Mouse (Mus musculus): ENCODE results near the gene Chn2.

The Chn2 gene

GRCm38 (mm10) chr6:54118897-54119296 lies 79.5 kb downstream of the Chn2 start:
- no peak for DNase-seq (ENCODE audit: low spot score)

DNA sequence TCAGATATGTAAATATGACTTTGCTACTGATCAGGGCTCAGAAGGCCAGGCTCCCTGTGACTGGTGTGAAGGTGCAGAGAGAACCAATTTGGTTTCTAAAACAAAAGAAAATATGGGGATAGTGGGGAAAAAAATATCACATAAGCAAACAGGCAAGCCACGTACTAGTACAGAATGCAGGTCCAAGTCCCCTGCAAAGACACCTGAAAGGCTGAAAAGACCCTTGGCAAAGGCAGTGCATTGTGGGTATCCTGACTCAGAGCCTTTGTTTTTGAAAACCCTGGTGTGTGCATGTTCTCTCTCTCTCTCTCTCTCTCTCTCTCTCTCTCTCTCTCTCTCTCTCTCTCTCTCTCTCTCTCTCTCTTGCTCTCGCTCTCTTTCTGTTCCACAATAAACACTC lies 80.1 kb downstream of the Chn2 start:
- DNase-seq (ENCODE audit: low spot score) = no peak

- DNase-seq (ENCODE audit: low spot score) = no peak
Observed at GRCm38 (mm10) chr6:54119885-54120666, 80.7 kb downstream of the Chn2 start.

- no peak for DNase-seq (ENCODE audit: low spot score)
Observed at GRCm38 (mm10) chr6:54120889-54121288, 81.5 kb downstream of the Chn2 start.

- no peak for DNase-seq (ENCODE audit: low spot score)
Observed at GRCm38 (mm10) chr6:54124519-54124918, 85.2 kb downstream of the Chn2 start.

DNA sequence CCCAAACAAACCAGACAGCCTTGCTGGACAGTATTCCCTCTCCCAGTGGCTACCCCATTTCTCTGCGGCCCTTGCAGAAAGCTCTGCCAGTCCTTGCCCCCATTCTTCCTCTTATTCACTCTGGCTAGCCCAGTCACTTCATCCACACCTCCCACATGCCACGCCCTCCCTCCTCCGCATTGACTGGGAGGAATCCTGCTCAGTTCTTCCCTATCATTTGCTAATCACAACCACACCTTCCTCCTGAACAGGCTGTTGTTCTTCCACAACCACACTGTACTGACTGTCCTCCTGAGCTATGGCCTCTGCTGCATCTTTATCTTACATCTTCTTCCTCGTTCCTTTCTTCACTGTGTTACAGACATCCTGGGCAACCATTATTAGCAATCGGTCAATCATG lies 86.2 kb downstream of the Chn2 start:
- DNase-seq (ENCODE audit: low spot score) = no peak

DNA sequence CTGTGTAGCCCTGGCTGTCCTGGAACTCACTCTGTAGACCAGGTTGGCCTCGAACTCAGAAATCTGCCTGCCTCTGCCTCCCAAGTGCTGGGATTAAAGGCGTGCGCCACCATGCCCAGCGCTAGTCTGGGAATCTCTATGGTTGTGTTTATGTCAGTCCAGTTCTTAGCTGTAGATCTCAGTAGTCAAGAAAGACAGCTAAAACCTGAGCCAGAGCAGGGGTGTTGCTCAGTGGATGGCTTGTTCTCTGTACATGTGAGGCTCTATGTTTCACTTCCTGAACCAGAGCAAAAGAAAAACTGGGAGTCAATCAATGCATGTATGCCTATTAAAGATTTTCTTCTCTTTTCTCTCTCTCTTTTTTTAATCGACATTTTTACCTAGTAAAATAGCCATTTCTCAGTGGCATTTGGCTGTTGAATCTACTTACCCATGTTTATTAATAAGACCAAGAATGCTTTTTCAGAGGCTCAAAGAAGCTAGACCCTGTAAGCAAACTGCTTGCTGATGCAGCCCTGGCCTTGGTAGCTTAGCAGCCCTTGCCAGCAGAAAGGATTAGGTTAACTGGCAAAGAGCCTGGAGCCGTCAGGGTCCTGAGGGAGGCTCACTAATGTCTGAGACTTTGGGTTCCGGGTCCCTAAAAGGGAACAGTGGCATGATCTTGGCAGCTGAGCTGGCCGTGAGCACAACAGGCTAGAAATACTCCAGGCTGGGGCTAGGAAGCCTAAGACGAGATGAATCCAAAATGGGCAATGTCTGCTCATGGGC lies 87.1 kb downstream of the Chn2 start:
- no peak for DNase-seq (ENCODE audit: low spot score)

- DNase-seq (ENCODE audit: low spot score) = no peak
Observed at GRCm38 (mm10) chr6:54126993-54127697, 87.8 kb downstream of the Chn2 start.

GRCm38 (mm10) chr6:54128702-54129101 lies 89.3 kb downstream of the Chn2 start:
- DNase-seq (ENCODE audit: low spot score) = no peak

- DNase-seq (ENCODE audit: low spot score) = no peak
Observed at GRCm38 (mm10) chr6:54129570-54129969, 90.2 kb downstream of the Chn2 start.

- no peak for DNase-seq (ENCODE audit: low spot score)
Observed at GRCm38 (mm10) chr6:54130881-54131280, 91.5 kb downstream of the Chn2 start.

DNA sequence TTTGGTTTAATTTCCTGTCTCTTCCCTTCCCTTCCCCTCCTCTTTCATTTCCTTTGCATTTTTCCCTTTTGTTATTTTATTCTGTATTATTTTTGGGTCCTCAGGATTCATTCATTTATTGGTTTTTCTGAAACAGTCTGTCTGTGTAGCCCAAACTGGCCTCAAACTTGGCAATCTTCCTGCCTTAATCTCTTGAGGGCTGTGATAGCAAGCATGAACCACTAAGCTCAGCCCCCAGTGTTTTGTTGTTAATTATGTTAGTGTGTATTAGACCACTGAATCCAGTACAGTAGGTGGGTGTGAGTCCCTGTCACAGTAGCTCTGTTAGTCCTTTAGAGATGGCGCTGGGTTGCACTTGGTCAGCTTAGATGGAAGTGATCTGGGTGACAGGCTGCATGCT lies 93.2 kb downstream of the Chn2 start:
- no peak for DNase-seq (ENCODE audit: low spot score)

DNA sequence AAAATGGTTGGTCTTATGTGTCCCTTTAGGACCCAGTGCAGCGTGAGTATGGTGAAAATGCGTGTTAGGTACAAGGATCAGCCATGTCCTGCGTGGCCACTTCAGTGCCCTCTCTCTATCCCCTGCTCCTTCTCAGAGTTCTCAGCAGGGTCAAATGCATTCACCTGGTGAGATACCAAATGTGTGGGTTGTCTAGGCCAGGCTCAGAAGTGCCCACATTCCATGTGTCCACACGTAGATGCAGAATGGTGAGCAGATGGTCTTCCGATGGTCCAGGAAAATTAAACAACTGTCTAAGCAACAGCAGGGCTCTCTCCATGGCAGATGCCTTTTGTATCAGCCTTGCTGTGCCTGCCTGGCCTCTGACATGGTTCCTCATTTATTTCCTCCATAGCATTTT lies 93.9 kb downstream of the Chn2 start:
- no peak for DNase-seq (ENCODE audit: low spot score)

DNA sequence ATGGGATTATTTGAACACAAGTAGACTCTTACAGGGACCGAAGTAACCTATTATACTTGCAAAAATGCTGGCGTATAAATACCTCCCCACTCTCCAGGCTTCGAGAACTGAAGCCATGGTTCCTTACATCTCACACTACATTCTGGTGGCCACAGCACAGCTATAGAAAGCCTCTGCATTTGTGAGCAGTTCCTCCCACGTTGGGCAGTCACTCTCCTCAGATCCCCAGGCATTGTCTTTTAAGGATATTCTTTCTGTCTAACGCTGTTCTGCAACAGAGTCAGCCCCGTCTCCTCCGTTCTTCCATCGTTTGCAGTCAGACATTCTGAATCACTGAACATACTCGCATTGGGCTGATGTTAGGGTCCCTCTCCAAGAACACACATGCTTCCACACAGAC lies 98.8 kb downstream of the Chn2 start:
- no peak for DNase-seq (ENCODE audit: low spot score)

GRCm38 (mm10) chr6:54140488-54140887 lies 101.1 kb downstream of the Chn2 start:
- no peak for DNase-seq (ENCODE audit: low spot score)

DNA sequence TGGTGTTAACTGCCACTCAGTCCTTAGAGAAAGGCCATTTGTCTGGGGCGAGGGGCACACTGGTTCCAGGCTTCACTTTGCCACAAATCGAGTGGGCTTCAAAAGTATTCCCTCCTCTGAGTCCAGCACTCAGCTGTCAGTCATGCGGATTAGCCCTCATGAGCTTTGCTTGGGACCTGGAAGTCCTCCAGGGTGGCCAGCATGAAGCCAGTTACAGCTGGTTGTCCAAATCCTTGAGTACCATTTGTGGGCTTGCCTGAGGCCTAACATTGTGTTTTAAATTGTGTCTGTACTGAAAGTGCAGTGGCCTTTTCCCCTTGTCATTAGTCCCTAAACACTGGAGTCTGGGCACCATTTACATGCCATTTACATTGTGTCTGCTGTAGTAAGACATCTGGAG lies 101.8 kb downstream of the Chn2 start:
- DNase-seq (ENCODE audit: low spot score) = no peak

DNA sequence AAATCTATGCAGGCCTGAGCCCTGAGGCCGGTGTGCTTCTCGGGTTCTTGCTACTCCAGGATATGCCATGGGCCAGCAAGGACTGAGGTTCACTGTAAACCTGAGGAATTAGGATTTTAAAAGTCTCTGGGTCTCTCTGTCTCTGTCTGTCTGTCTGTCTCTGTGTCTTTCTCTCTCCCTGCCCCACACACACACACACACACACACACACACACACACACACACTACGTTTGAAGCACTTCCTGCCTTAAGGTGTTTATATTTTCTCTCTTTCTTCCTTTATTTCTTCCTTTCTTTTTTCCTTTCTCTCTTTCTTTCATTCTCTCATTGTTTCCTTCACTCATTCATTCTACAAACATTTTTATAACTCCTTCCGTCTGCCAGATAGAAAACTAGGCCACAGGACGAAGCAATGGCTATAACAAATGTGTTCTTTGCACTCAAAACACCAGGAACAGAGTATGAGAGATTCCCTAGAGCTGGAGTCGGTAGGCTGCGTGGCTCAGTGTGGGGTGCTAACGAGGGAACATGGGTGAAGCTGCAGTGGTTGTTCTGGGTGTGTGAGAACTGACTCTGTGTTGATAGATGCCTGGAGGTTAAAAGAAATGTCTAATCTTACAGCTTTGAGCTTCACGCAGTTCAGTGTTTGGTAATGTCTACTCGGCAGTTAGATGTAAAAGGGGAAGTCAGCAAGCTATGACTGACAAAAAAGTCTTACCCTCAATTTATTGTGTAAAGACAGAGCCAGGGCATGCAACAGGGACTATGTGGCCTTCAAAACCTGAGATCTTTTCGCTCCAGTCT lies 103.7 kb downstream of the Chn2 start:
- DNase-seq (ENCODE audit: low spot score) = no peak

DNA sequence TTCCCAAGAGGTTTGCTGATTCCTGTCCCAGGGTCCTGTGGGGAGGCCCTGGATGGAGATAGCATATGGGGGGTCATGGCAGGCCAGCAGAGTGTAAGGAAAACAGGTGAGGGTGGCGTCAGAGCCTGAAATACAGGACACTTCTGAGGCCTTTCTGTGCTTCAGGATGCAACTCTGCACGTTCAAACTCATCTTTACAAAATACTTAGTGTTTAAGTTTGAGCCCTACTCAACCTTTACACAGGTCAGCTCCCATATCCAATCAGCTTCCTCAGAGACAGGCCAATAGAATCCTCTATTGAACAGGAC lies 104.3 kb downstream of the Chn2 start:
- DNase-seq (ENCODE audit: low spot score) = no peak

- no peak for DNase-seq (ENCODE audit: low spot score)
Observed at GRCm38 (mm10) chr6:54148844-54149526, 109.6 kb downstream of the Chn2 start.

- DNase-seq (ENCODE audit: low spot score) = no peak
Observed at GRCm38 (mm10) chr6:54150821-54151220, 111.5 kb downstream of the Chn2 start.

DNA sequence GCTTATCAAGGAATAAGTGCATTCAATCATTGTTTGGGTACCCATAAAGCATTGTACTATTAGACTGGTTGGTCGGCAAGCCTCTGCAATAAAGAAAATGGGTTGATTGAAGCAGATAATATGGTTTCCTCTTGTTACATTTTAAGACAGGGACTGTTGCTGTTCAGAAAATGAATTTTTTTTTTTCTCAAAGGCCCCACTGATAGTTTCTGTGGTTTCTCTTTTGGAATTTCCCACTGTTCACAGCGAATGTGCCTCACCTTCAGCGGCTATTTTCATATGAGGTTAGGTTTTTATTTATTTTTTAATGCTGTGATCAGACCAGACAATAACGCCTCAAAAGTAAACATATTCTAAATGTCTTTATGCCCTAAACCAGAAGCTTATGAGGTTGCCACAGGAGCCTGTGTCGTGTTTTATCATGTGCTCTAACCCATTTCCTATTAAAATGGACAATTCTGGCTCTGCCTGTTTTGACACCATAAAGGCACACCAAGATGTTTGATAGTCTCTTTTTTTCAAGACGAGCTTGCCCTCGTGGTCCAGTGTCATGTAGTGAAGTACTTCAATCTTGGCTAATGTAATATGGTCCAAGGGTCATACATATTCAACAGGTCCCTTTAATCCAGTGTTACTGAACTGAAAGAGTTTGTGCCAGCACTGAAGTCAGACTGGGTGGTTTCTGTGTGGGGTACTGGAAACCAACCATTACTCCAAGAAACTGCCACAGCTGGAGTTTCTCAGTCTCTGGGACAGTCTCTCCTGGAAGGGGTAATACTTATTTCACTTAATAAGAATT lies 112.3 kb downstream of the Chn2 start:
- no peak for DNase-seq (ENCODE audit: low spot score)
